Mouse (Mus musculus) hindbrain, embryonic 10.5 days (tissue): ENCODE measurements at regions not wholly inside any gene's neighbourhood (a gene's known extent, or its start where the extent isn't known, plus 50 kb on each side); places are given as distances from the start of the nearest gene placed in this dataset.

ENCODE experiments used
- DNase-seq: peaks from one replicate; pipeline ENCODE4 v3.0.0-alpha.2; 2017; ENCODE audit warnings: low spot score
- H3K27ac ChIP-seq: fragments of 300-500 bp; sonication (generic); 2 replicates; pipeline ENCODE4 v1.5.1; 2016; ENCODE audit warnings: mild to moderate bottlenecking, moderate library complexity
- H3K27me3 ChIP-seq: fragments of 300-500 bp; sonication (generic); 2 replicates; pipeline ENCODE4 v1.6.1; 2016; ENCODE audit warnings: mild to moderate bottlenecking; ENCODE audit not compliant: poor library complexity, insufficient read depth, severe bottlenecking
- H3K36me3 ChIP-seq: fragments of 300-500 bp; sonication (generic); 2 replicates; pipeline ENCODE4 v1.6.1; 2016; ENCODE audit warnings: mild to moderate bottlenecking, moderate library complexity
- H3K4me1 ChIP-seq: fragments of 300-500 bp; sonication (generic); replicated peaks from 2 replicates; pipeline ENCODE4 v1.6.1; 2016; ENCODE audit warnings: mild to moderate bottlenecking
- H3K4me3 ChIP-seq: fragments of 300-500 bp; sonication (generic); 2 replicates; pipeline ENCODE4 v1.5.1; 2016; ENCODE audit warnings: mild to moderate bottlenecking, moderate library complexity
- H3K9me3 ChIP-seq: fragments of 300-500 bp; sonication (generic); 2 replicates; pipeline ENCODE4 v1.6.1; 2016; ENCODE audit warnings: mild to moderate bottlenecking, moderate library complexity

- DNase-seq, result no peak
- Histone ChIP-seq H3K36me3 (no peaks in the 10 kb centered on the region), H3K4me3 (no peak overlapping the region), H3K27me3 (no peaks in the 10 kb centered on the region), H3K4me1 (peaks cover 5% of the 10 kb centered on the region; the same call in 1 of the 2 replicates), H3K27ac (no peak overlapping the region), H3K9me3 (no peaks in the 10 kb centered on the region)
These were observed 73.1 kb upstream of the Speer4f2 start for GRCm38 (mm10) chr5:17299846-17300245.

- DNase-seq, result no peak
- no peaks in the 10 kb centered on the region for H3K36me3 ChIP-seq
- H3K4me3 ChIP-seq, result no peak overlapping the region
- H3K4me1 ChIP-seq, result no peaks in the 10 kb centered on the region
- no peaks in the 10 kb centered on the region for H3K9me3 ChIP-seq
- no peaks in the 10 kb centered on the region for H3K27me3 ChIP-seq
- H3K27ac ChIP-seq, result no peak overlapping the region
These were observed 51.5 kb upstream of the Speer4f2 start for GRCm38 (mm10) chr5:17321501-17321900.
